Mouse (Mus musculus): ENCODE results near the gene Cxcl12. TPM values are rescaled to one million over a fixed set of nuclear protein-coding genes. Genes with fewer than 3 reads are reported as not detected.
A peak's percentile ranks its signal among the peaks of the same experiment; 100 is the strongest.

The Cxcl12 gene
- polyA plus RNA-seq (2015; fragmentation: Nextera tagmentation; extraction: Ambion mirVana), result 57.5 and 59.8 TPM in 2 replicates

GRCm38 (mm10) chr6:117168321-117169011 is at the start of gene Cxcl12:
Gene Cxcl12, plus strand, starts transcription at chr6:117168535.
- WGBS (ENCODE audit: insufficient replicate concordance), result under 1% methylated on average over 64 of the region's 64 CpGs
- H3K27ac ChIP-seq (ENCODE audit: low read length), result peak within 1 kb of the TSS; percentile 57
- H3K36me3 ChIP-seq (ENCODE audit: control insufficient read depth, insufficient read depth), result no peaks in the 10 kb centered on the region
- peak within 1 kb of the TSS; percentile 50 for H3K9ac ChIP-seq (ENCODE audit: low read depth, low read length)
- no peaks in the 10 kb centered on the region for H3K9me3 ChIP-seq (replicated peaks; ENCODE audit: control insufficient read depth, low read length)
- peak within 1 kb of the TSS; percentile 45 for H3K4me2 ChIP-seq (ENCODE audit: low read depth, low read length)
- peaks cover 31% of the 10 kb centered on the region for H3K27me3 ChIP-seq (ENCODE audit: control insufficient read depth, insufficient read depth, low read depth, low read length)
- H3K4me1 ChIP-seq (ENCODE audit: control insufficient read depth, low read depth, low read length), result peaks cover 5% of the 10 kb centered on the region
- peak; percentile 67 for ATAC-seq (ENCODE audit: low read depth)
- H3K4me3 ChIP-seq (ENCODE audit: low read depth, low read length), result peak within 1 kb of the TSS; percentile 63

DNA sequence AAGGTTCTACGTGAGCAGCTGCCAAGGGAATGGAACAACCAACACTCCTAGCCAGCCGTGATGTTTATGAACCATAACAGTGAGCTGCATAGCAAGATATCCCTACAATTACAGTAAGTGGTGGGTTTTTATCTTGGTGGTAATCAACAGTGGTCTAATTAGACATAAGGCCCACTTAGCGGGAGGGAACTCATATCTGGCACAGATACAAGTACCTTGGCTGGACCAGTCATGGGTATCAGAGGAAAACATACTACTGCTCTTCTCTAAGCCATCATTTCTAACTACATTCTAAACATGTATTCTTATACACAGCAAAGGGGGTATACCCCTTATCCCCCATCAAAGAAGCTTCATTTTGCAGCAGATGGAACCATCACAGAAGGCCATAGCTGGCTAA is 46.3 kb upstream of the Cxcl12 start:
- H3K27me3 ChIP-seq (ENCODE audit: control insufficient read depth, insufficient read depth, low read depth, low read length), result no peaks in the 10 kb centered on the region
- no peaks in the 10 kb centered on the region for H3K36me3 ChIP-seq (ENCODE audit: control insufficient read depth, insufficient read depth)
- no peak overlapping the region for H3K4me3 ChIP-seq (ENCODE audit: low read depth, low read length)
- no peak overlapping the region for H3K9ac ChIP-seq (ENCODE audit: low read depth, low read length)
- no peak overlapping the region for H3K4me2 ChIP-seq (ENCODE audit: low read depth, low read length)
- 63% methylated on average over 3 of the region's 3 CpGs for WGBS (ENCODE audit: insufficient replicate concordance)
- no peak for ATAC-seq (ENCODE audit: low read depth)
- H3K27ac ChIP-seq (ENCODE audit: low read length), result no peak overlapping the region
- H3K9me3 ChIP-seq (replicated peaks; ENCODE audit: control insufficient read depth, low read length), result no peaks in the 10 kb centered on the region
- H3K4me1 ChIP-seq (ENCODE audit: control insufficient read depth, low read depth, low read length), result no peaks in the 10 kb centered on the region

- WGBS (ENCODE audit: insufficient replicate concordance), result 39% methylated on average over 1 of the region's 1 CpGs
Measured at GRCm38 (mm10) chr6:117126356-117126755, 42.0 kb upstream of the Cxcl12 start.

GRCm38 (mm10) chr6:117129443-117129842 is 38.9 kb upstream of the Cxcl12 start:
- Histone ChIP-seq H3K9ac (ENCODE audit: low read depth, low read length) (no peak overlapping the region), H3K4me2 (ENCODE audit: low read depth, low read length) (no peak overlapping the region), H3K27me3 (ENCODE audit: control insufficient read depth, insufficient read depth, low read depth, low read length) (no peaks in the 10 kb centered on the region), H3K27ac (ENCODE audit: low read length) (no peak overlapping the region), H3K36me3 (ENCODE audit: control insufficient read depth, insufficient read depth) (no peaks in the 10 kb centered on the region), H3K4me3 (ENCODE audit: low read depth, low read length) (no peak overlapping the region), H3K4me1 (ENCODE audit: control insufficient read depth, low read depth, low read length) (no peaks in the 10 kb centered on the region), H3K9me3 (replicated peaks; ENCODE audit: control insufficient read depth, low read length) (no peaks in the 10 kb centered on the region)
- no peak for ATAC-seq (ENCODE audit: low read depth)
- WGBS (ENCODE audit: insufficient replicate concordance), result 63% methylated on average over 4 of the region's 4 CpGs

More at GRCm38 (mm10) chr6:117126356-117126755, 42.0 kb upstream of the Cxcl12 start:
- Histone ChIP-seq H3K4me1 (ENCODE audit: control insufficient read depth, low read depth, low read length) (no peaks in the 10 kb centered on the region), H3K4me2 (ENCODE audit: low read depth, low read length) (no peak overlapping the region), H3K27me3 (ENCODE audit: control insufficient read depth, insufficient read depth, low read depth, low read length) (no peaks in the 10 kb centered on the region), H3K4me3 (ENCODE audit: low read depth, low read length) (no peak overlapping the region), H3K36me3 (ENCODE audit: control insufficient read depth, insufficient read depth) (no peaks in the 10 kb centered on the region), H3K9me3 (replicated peaks; ENCODE audit: control insufficient read depth, low read length) (no peaks in the 10 kb centered on the region), H3K27ac (ENCODE audit: low read length) (no peak overlapping the region), H3K9ac (ENCODE audit: low read depth, low read length) (no peak overlapping the region)
- ATAC-seq (ENCODE audit: low read depth), result no peak

- ATAC-seq (ENCODE audit: low read depth), result no peak
- H3K4me3 ChIP-seq (ENCODE audit: low read depth, low read length), result no peak overlapping the region
- no peaks in the 10 kb centered on the region for H3K9me3 ChIP-seq (replicated peaks; ENCODE audit: control insufficient read depth, low read length)
- no peak overlapping the region for H3K27ac ChIP-seq (ENCODE audit: low read length)
- WGBS (ENCODE audit: insufficient replicate concordance), result 64% methylated on average over 15 of the region's 15 CpGs
- no peaks in the 10 kb centered on the region for H3K4me1 ChIP-seq (ENCODE audit: control insufficient read depth, low read depth, low read length)
- H3K27me3 ChIP-seq (ENCODE audit: control insufficient read depth, insufficient read depth, low read depth, low read length), result no peaks in the 10 kb centered on the region
- no peak overlapping the region for H3K9ac ChIP-seq (ENCODE audit: low read depth, low read length)
- no peaks in the 10 kb centered on the region for H3K36me3 ChIP-seq (ENCODE audit: control insufficient read depth, insufficient read depth)
- H3K4me2 ChIP-seq (ENCODE audit: low read depth, low read length), result no peak overlapping the region
Measured at GRCm38 (mm10) chr6:117130680-117131111, 37.6 kb upstream of the Cxcl12 start.

- Histone ChIP-seq H3K4me2 (ENCODE audit: low read depth, low read length) (no peak overlapping the region), H3K9me3 (replicated peaks; ENCODE audit: control insufficient read depth, low read length) (no peaks in the 10 kb centered on the region), H3K27ac (ENCODE audit: low read length) (no peak overlapping the region)
Measured at GRCm38 (mm10) chr6:117134526-117134925, 33.8 kb upstream of the Cxcl12 start.

DNA sequence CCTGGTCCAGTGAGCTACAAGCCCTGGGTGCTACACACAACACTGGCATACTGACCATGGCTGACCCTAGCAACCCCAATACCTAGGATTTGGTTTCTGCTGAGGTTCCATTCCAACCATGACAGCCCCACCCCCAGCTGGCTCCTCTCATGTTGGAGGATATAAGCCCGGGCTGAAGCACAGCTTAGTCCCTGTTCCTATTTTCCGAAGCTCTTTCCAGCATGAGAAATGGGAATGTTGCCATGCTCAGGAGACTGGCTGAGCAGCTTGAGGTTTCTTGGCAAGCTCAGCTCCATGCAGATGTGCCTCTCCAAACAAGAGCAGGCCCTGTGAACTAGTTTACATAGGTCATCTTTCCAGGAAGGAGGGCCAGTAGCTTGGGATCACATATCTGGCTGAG is 30.6 kb upstream of the Cxcl12 start:
- Histone ChIP-seq H3K9ac (ENCODE audit: low read depth, low read length) (no peak overlapping the region), H3K36me3 (ENCODE audit: control insufficient read depth, insufficient read depth) (no peaks in the 10 kb centered on the region), H3K4me3 (ENCODE audit: low read depth, low read length) (no peak overlapping the region), H3K4me1 (ENCODE audit: control insufficient read depth, low read depth, low read length) (no peaks in the 10 kb centered on the region), H3K9me3 (replicated peaks; ENCODE audit: control insufficient read depth, low read length) (no peaks in the 10 kb centered on the region), H3K27me3 (ENCODE audit: control insufficient read depth, insufficient read depth, low read depth, low read length) (no peaks in the 10 kb centered on the region), H3K27ac (ENCODE audit: low read length) (no peak overlapping the region), H3K4me2 (ENCODE audit: low read depth, low read length) (no peak overlapping the region)
- WGBS (ENCODE audit: insufficient replicate concordance), result 65% methylated on average over 2 of the region's 2 CpGs
- ATAC-seq (ENCODE audit: low read depth), result no peak

More at GRCm38 (mm10) chr6:117134526-117134925, 33.8 kb upstream of the Cxcl12 start:
- H3K9ac ChIP-seq (ENCODE audit: low read depth, low read length), result no peak overlapping the region
- no peaks in the 10 kb centered on the region for H3K36me3 ChIP-seq (ENCODE audit: control insufficient read depth, insufficient read depth)
- no peak overlapping the region for H3K4me3 ChIP-seq (ENCODE audit: low read depth, low read length)
- no peaks in the 10 kb centered on the region for H3K27me3 ChIP-seq (ENCODE audit: control insufficient read depth, insufficient read depth, low read depth, low read length)
- 50% methylated on average over 4 of the region's 4 CpGs for WGBS (ENCODE audit: insufficient replicate concordance)
- ATAC-seq (ENCODE audit: low read depth), result no peak
- no peaks in the 10 kb centered on the region for H3K4me1 ChIP-seq (ENCODE audit: control insufficient read depth, low read depth, low read length)

DNA sequence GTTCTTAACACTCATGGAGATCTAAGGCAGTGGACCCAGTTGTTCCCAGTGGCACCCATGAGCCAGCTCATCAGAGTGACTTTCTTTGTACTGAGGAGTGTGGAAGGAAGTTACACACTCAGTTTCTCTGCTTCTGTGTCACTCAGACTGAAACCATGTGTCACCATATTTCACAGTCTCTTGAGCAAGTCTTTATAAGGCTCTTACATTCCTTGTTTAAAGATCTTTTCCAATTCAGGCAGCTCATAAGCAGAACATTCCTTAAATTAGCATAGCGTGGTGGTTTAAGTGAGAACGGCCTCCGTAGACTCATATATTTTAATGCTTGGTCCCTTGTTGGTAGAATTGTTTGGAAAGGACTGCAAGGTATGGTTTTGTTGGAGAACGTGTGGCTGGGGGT is 27.4 kb upstream of the Cxcl12 start:
- no peak overlapping the region for H3K9ac ChIP-seq (ENCODE audit: low read depth, low read length)
- WGBS (ENCODE audit: insufficient replicate concordance), result 66% methylated on average over 4 of the region's 4 CpGs
- no peak overlapping the region for H3K27ac ChIP-seq (ENCODE audit: low read length)
- no peak for ATAC-seq (ENCODE audit: low read depth)
- H3K36me3 ChIP-seq (ENCODE audit: control insufficient read depth, insufficient read depth), result no peaks in the 10 kb centered on the region
- no peaks in the 10 kb centered on the region for H3K4me1 ChIP-seq (ENCODE audit: control insufficient read depth, low read depth, low read length)
- no peak overlapping the region for H3K4me3 ChIP-seq (ENCODE audit: low read depth, low read length)
- H3K9me3 ChIP-seq (replicated peaks; ENCODE audit: control insufficient read depth, low read length), result no peaks in the 10 kb centered on the region
- no peak overlapping the region for H3K4me2 ChIP-seq (ENCODE audit: low read depth, low read length)
- H3K27me3 ChIP-seq (ENCODE audit: control insufficient read depth, insufficient read depth, low read depth, low read length), result no peaks in the 10 kb centered on the region

GRCm38 (mm10) chr6:117146951-117147350 is 21.4 kb upstream of the Cxcl12 start:
- ATAC-seq (ENCODE audit: low read depth), result no peak
- WGBS (ENCODE audit: insufficient replicate concordance), result 53% methylated on average over 10 of the region's 10 CpGs
- no peaks in the 10 kb centered on the region for H3K9me3 ChIP-seq (replicated peaks; ENCODE audit: control insufficient read depth, low read length)
- H3K27me3 ChIP-seq (ENCODE audit: control insufficient read depth, insufficient read depth, low read depth, low read length), result no peaks in the 10 kb centered on the region
- H3K36me3 ChIP-seq (ENCODE audit: control insufficient read depth, insufficient read depth), result no peaks in the 10 kb centered on the region
- H3K4me2 ChIP-seq (ENCODE audit: low read depth, low read length), result no peak overlapping the region
- no peak overlapping the region for H3K9ac ChIP-seq (ENCODE audit: low read depth, low read length)
- no peak overlapping the region for H3K4me3 ChIP-seq (ENCODE audit: low read depth, low read length)
- H3K27ac ChIP-seq (ENCODE audit: low read length), result no peak overlapping the region
- no peaks in the 10 kb centered on the region for H3K4me1 ChIP-seq (ENCODE audit: control insufficient read depth, low read depth, low read length)

All from liver, embryonic 16.5 days (tissue).